Mouse (Mus musculus): ENCODE data around the gene Fndc3b. TPM values are rescaled to one million over a fixed set of nuclear protein-coding genes. Genes with fewer than 3 reads are reported as not detected.

The Fndc3b gene
- total RNA-seq, 2 experiments from 2014 or later = 0.28 to 2.8 TPM

DNA sequence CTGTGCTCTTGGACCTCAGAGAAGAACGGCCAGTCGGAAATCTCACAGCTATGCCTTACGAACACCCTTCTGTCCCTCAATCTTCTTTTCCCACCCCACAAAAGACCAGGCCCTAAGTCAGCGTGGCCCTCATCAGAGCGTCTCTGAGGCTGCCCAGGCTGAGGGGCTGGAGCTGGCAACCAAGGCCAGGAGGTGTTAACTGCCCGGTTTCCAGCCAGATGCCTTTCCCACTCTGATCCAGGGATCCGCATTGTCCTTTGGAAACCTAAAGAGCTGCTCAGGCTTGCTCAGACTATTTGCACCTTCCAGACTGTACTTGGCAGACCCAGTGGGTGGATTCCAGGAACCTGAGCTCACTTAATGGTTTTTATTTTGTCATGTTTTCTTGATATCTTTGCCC lies 180.7 kb downstream of the Fndc3b start:
- ATAC-seq (replicated peaks; ENCODE audit: low FRiP score, low TSS enrichment, poor library complexity, severe bottlenecking) = no peak

DNA sequence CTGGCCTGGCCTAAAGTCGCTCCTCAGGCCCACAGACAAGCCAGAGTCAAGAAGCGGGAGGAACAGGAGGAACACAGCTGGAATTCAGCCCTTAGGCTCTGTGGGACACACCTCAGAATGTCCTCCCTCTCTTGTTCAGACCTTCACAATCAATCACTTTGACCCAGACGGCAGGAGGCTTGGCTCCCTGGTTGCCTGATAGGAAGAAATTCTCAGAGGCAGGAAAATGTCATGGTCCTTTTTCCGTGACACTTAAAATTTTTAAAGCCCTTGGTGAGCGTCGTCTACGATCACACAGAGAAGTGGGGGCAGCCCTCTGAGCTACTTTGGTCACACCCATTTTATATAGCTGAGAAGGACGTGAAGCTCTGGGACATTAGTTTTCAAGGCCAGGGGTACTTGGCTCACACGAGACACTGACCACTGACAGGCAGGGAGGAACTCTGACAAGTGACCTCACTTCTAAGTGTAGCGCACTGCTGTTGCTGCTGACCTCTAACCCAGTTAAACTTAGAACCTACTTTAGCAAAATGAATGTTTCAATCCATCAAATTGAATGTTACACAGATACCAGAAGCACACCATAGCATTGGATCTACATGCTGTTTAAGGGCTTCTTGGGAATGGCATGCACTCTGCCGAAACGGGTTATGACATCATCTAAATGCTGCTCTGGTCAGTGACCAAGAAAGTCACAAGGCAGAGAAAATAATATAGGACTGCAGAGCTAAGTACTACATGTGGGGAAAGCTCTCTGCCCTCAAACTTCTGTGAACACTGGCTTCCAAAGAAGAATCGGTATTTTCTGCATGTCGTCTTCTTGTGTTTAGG lies 181.7 kb downstream of the Fndc3b start:
- no peak for ATAC-seq (replicated peaks; ENCODE audit: low FRiP score, low TSS enrichment, poor library complexity, severe bottlenecking)

DNA sequence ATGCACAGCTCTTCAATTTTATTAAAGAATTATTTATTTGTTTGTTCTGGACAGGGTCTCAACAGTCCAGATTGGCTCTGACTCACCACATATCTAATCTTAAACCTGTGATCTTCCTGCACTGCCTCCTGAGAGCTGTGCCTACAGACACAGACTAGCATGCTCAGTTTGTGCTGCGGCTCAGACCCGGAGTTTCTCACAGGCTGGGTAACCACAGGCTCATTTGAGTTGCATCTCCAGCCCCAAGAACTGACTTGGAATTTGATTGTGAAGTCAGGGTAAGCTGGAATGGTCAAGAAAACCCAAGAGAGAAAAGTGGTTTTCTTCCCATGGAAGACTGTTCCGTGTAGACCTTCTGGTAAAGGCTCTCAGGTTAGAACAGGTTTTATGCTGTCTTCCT lies 184.1 kb downstream of the Fndc3b start:
- no peak for ATAC-seq (replicated peaks; ENCODE audit: low FRiP score, low TSS enrichment, poor library complexity, severe bottlenecking)

DNA sequence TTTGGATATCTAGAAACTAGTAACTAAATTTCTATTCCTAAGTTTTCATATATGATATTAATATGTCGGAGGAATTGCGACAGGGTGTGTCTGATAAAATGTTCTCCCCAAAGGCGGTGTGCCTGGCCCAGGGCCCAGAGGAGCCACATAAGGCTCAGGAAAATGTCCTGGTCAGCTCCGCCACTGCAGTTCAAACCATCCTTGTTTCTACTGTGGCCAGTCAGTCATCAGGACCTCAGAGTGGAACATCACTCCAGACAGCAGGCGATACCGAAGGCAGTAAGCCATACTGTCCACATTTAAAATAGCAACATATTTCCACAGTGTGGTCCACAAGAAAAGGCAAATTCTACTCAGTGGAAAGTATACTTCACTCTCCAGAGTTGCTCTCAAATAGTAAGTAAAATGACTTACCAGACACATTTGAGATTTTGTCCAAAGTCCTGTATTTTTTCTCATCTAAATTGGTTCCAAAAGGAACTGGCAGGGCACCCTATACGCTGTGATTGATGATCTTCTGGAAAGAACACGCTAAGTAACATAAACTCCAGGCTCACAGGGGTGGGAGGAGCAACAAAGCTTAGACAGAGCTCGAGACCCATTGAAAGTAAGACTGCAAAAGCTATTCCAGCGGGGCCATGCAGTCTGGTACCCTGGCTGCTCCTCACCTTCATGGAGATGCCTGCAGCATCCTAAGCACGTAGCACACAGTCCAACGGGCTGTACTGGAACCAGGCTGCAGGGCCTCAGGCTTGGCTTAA lies 187.8 kb downstream of the Fndc3b start:
- ATAC-seq (replicated peaks; ENCODE audit: low FRiP score, low TSS enrichment, poor library complexity, severe bottlenecking) = no peak

DNA sequence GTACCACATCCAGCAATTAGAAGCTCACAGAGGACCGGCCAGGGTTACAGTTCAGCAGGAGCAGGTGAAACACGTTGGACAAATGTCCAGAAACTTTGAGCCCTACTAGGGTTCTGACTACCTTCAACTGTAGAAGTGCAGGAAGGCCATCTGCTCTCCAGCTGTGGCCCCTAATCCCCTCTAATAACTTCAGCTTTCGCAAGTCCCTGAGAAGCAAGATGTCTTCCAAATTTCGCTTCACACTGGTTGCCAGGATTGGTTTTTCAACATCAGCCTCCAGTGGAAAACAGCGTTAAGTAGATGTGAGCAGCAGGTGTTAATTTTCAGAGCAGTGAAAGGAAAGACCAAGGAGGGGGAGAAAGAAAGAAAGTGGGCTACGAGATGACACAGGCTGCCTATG lies 190.7 kb downstream of the Fndc3b start:
- no peak for ATAC-seq (replicated peaks; ENCODE audit: low FRiP score, low TSS enrichment, poor library complexity, severe bottlenecking)

DNA sequence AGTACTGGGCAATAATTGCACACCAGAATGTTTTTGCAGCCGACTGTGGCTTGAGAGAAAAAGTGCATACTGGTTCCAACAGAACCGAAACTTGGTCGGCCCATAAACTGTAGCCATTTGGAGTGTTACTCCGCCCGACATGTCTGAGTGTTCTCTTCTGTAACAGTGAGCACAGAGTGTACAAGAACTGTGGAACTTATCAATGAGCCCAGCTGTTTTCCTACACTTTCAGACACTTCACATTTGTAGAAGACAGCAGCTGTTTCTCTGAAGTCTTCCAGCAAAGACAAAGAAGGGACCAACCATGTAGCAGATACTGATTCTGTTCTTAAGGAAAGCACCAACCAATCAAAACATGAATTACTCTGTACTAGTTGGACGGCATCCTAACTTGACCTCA lies 191.6 kb downstream of the Fndc3b start:
- ATAC-seq (replicated peaks; ENCODE audit: low FRiP score, low TSS enrichment, poor library complexity, severe bottlenecking) = no peak

DNA sequence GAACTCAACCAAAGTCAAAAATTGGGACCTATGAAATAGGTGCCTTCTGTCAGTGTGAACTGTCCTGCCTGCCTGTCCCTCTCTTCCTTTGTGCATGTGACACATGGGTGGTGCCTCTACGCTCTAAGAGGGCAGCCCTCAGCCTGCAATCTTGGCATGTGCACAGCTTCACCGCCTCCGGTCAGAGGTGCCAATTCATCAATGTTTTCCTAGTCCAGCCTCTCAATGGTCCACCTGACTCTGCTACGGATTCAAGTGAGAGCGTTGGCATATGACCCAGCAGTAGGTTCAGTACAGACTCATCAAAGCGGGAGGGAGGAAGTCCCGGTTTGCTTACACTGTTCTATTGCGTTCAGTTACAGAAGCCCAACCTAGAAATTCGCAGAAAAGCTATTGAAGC lies 192.2 kb downstream of the Fndc3b start:
- no peak for ATAC-seq (replicated peaks; ENCODE audit: low FRiP score, low TSS enrichment, poor library complexity, severe bottlenecking)

DNA sequence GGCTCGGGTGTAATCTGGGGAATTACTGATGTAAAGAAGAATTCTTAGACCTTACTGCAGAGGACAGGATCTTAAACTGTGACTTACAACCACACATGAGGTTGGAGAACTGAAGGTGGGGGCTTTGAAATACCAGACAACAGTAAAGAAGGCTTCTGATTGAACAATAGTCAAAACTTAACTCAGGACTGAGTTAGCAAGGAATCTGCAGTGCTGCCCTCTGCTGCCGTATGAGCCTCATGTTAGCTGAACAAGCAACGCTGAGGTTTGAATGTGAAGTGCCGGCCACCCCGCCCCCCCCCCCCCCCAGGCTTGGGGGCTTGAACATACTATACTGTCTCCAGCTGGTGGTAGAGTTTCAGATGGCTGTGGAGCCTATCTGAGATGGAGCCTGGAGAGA lies 194.6 kb downstream of the Fndc3b start:
- no peak for ATAC-seq (replicated peaks; ENCODE audit: low FRiP score, low TSS enrichment, poor library complexity, severe bottlenecking)

DNA sequence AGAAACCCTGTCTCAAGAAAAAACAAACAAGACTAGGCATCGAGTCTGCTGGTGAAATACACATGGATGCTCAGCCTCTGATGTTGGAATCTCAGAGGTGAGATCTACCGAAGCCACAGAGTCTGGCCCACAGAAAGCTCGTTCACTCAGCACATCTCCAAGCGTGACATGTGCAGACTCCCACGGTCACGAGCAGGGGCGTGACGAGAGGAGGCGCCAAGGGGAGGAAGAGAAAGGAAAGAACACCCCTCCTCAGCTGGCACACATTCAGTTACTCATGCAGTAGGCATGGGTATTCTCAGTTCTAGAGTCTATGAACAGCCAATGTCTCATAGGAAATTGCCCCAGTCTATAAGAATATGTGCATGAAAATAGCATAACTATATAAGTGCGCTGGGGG lies 199.3 kb downstream of the Fndc3b start:
- no peak for ATAC-seq (replicated peaks; ENCODE audit: low FRiP score, low TSS enrichment, poor library complexity, severe bottlenecking)

DNA sequence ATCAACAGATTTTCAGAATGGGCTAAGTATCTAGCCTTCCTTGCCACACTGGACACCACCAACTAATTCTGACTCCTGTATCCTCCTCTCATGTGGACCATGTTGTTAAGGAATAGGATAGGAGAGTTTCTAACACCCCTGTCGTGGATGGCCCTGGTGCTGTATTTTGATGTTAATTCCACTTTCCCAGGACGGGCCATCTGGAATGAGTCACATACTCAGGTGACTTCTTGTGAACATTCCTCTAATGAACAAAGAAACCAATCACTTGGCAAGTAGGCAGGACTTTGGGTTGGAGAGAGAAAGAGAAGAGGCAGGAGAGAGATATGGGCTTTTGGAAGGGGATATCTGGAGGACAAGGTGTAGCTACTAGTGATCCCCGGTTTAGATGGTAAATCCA lies 204.2 kb downstream of the Fndc3b start:
- no peak for ATAC-seq (replicated peaks; ENCODE audit: low FRiP score, low TSS enrichment, poor library complexity, severe bottlenecking)

DNA sequence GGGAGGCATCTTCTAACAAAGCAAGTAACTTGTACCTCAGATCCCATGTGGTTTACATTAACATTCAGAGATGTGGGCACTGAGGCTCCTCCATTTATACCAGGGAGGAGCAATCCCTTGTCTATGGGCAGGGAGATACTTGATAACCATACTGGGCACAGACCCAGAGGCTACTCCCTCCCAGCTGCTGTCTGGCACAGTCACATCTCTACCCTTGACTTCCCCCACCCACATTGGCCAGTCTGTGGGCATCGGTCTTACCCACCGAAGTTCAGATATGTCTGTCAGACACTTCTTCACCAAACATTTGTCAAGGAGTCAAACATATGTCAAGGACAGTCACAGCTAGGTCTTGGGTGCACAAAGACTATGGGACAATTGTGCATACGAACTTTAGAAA lies 205.5 kb downstream of the Fndc3b start:
- ATAC-seq (replicated peaks; ENCODE audit: low FRiP score, low TSS enrichment, poor library complexity, severe bottlenecking) = no peak

DNA sequence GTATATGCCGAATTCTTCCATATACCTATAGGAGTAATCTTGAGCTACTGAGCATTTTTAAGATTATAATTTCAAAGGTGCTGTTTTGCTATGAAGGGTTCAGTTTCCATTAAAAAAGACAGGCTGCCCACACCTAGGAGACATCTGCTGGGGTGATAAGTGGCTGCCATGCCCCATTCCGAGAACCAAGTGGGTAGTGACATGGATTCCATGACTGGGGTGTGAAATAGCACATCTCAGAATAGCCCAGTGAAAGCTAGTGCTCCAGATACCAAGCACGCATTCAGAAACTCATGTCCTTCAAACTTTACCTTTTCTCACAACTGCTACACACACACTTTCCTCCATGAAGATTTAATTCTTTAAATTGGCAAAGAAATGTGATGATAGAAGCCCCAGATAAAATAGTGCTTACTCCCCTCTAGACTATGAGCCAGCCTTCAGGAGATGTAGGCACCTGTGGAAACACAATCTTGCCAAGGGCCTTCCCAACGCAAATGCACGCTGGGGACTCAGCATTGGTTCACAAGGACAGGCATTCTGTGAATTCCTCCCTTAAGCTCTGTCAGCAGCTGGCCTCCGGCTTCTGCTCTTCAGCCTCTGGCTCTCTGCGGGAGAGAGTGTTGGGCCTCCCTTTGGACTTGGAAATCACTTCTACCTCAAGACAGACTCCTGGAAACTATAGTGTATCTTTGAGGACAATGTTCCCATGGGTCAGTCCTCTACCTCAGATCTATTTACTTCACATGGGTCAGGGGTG lies 207.6 kb downstream of the Fndc3b start:
- no peak for ATAC-seq (replicated peaks; ENCODE audit: low FRiP score, low TSS enrichment, poor library complexity, severe bottlenecking)

DNA sequence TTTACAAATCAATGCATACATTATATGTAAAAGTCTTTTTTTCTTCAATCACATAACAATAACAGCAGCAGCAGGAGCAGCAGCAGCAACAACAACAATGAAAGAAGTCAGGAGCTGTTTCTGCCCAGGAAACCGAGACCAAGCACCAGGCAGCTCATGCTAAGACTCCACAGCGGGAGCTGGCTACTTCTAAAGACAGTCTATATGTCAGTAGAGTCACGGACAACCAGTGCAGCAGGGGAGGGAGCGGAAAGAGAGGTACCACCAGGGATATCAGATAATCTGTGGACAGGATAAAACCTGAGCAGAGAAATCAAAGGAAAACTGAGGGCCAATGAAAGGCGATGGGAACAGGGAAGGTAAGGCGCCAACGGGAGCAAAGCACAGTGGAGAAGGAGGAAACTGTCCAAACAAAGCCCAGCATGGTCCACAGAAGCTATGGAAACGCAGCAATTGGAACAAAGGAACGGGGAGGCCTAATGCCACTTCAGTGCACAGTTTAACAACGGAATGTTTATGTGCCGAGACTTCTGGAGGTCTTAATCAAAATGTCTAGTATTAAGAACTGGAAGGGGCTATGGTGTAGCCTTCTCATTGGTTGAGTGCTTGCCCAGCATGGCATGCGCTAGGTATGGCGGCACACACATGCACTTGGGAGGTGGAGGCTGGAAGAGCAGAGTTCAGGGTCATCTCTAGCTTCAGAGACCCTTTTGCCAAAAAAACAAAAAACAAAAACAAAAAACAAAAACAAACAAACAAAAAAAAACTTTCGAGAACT lies 215.6 kb downstream of the Fndc3b start:
- ATAC-seq (replicated peaks; ENCODE audit: low FRiP score, low TSS enrichment, poor library complexity, severe bottlenecking) = no peak

DNA sequence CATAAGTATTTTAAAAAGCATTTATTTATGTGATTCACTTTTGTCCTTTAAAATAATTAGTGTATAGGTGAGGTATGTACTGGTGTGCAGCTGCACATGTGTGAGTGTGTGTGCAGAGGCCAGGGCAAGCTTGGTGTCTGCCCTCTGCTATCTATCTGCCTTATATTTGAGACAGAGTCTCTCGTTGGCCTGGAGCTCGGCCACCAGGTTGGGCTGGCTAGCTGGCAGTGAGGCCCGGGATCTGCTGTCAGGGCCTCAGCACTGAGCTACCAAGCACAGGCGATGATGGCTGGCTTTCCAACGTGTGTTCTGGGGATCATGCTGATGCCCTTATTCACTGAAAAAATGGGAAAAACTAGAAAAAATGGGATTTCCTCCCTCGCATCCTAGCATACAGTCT lies 216.4 kb downstream of the Fndc3b start:
- no peak for ATAC-seq (replicated peaks; ENCODE audit: low FRiP score, low TSS enrichment, poor library complexity, severe bottlenecking)

DNA sequence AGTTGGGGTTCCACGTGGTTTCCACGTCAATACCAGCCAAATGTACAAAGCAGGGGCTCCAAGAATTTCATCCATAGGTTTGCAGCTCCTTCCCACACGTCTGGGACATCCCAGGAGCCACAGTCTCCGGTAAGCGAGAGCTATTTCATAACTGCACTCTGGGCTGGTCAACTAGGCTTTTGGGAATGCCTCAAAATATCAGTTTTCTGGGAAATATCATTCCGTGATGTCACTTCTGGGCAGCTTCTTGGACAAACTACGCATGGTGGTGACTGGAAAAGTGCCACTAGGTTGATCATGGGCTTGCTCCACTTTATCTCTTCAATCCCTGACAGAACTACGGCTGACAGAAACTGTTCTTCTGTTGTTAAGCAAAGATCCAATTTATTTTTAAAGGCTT lies 217.0 kb downstream of the Fndc3b start:
- no peak for ATAC-seq (replicated peaks; ENCODE audit: low FRiP score, low TSS enrichment, poor library complexity, severe bottlenecking)

DNA sequence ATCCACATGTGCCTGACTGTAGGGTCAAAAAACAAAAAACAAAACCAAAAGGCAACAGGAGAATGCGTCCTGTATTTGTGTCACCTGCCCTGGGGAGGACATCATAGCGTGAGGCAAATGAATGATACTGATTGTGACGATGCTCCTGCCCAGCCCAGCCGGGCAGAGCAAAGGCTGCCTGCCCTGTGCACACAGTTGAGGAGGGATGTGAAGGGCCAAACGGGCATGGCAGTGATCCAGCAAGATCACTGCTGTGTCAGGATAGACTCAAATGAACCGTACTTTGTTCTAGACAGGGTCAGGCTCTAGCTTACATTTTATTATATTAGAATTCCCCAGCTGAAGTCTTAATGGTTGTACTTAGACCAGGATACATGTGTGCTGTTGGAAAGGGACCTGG lies 219.3 kb downstream of the Fndc3b start:
- no peak for ATAC-seq (replicated peaks; ENCODE audit: low FRiP score, low TSS enrichment, poor library complexity, severe bottlenecking)

DNA sequence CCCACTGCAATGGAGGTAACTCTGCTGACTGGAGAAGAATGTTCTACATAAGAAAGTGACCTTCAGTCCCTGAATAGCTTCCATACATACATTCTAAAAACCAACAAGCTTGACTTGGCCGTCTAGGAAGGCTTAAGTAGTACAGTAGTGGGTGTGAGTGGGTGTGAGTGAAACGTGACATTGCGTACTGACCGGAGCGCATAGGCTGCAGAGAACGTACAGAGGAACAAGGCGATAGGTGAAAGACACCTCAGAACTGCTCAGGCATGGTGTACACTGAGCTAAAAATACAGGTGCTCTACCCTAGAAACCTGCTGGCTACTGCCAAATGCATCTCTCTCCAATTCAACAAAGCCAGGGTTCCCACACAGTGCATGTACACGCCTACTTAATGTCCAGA lies 219.7 kb downstream of the Fndc3b start:
- ATAC-seq (replicated peaks; ENCODE audit: low FRiP score, low TSS enrichment, poor library complexity, severe bottlenecking) = no peak

DNA sequence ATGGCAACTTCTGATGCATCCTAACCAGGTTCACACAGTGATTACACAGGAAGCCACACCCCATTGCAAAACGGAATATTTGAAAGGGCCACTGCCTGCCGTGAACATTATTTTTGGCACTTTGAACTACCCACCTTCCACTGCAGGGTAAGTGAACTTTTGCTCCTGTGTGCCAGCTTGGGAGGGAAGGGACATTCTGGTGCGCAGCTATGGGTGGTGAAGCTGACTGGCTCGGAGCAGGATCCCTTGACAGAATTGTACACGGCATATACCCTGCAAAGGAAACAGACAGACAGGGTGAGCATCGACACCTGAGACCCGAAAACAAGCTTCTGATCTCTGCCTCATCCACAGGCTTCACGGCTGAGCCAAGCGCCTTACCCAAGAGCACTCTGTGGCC lies 220.2 kb downstream of the Fndc3b start:
- ATAC-seq (replicated peaks; ENCODE audit: low FRiP score, low TSS enrichment, poor library complexity, severe bottlenecking) = no peak

DNA sequence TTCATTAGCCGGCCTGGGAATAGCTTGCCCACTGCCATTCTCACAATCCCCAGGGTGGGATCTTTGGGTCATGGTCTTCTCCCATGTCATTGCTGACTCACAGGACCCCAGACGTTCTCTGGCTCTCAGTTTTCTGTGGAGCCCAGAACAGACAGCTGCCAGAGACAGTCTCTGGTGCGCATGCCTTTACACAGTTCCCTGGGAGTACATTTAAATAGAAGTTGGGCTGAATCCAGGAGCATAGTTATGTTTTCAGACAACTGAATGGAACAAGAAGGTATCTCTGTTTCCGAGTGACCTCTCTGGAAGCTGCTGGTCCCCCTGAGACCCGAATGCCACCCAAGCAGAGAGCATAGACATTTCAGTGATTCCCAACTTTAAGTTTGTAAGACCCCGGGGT lies 221.6 kb downstream of the Fndc3b start:
- no peak for ATAC-seq (replicated peaks; ENCODE audit: low FRiP score, low TSS enrichment, poor library complexity, severe bottlenecking)

DNA sequence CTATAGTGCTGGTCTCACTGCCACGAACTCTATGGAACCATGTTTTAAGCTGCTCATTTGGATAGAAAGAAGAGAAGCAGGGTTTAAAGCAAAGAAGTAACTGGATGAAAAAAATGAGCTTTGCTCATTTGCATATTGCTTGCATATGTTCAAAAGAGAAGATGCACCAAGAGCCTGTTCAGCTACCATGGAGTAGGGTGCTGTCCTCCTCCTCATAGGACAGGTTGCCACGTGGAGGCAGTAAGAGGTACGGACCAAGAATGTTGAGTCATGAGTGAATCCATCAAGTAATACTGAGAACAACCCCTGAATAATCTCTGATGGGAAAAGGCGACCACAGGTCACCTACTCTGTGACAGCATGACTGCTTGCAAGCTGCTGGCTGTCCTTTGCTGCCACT lies 226.0 kb downstream of the Fndc3b start:
- no peak for ATAC-seq (replicated peaks; ENCODE audit: low FRiP score, low TSS enrichment, poor library complexity, severe bottlenecking)

All from megakaryocyte-erythroid progenitor cell, adult 5-6 weeks (primary cell).